Mouse (Mus musculus) CH12.LX (cell line): ENCODE data around the gene Usp5. TPM values are rescaled to one million over a fixed set of nuclear protein-coding genes. Genes with fewer than 3 reads are reported as not detected.
A peak's percentile ranks its signal among the peaks of the same experiment; 100 is the strongest.
"Not testable (repeated sequence)": the region's sequence is repeated elsewhere in the genome, so short reads cannot be mapped to it uniquely, and the experiment has no call there.

ENCODE experiments used
- DNase-seq: peaks from one replicate; pipeline ENCODE4 v3.0.0-alpha.2; 2013; ENCODE audit errors: extremely low read depth
- H3K27ac ChIP-seq: 2 replicates; pipeline ENCODE4 v1.5.1; 2012; ENCODE audit warnings: low read depth, mild to moderate bottlenecking, control low read depth, moderate library complexity; ENCODE audit not compliant: insufficient read depth
- H3K27me3 ChIP-seq: replicated peaks from 2 replicates; pipeline ENCODE3; 2012; ENCODE audit warnings: inconsistent platforms
- H3K36me3 ChIP-seq, 2 experiments: replicated peaks in 1 of 2; 2 replicates each; pipeline versions ENCODE3 to v1.6.1; 2012; ENCODE audit warnings: inconsistent platforms in 1 of 2, low read length in 1 of 2, mild to moderate bottlenecking in 1 of 2, mixed read lengths in 1 of 2, moderate library complexity in 1 of 2; ENCODE audit not compliant: control insufficient read depth in 1 of 2, insufficient read depth in 1 of 2
- H3K4me1 ChIP-seq, 2 experiments: 2 replicates each; pipeline ENCODE4 v1.6.1; 2012; ENCODE audit warnings: inconsistent platforms in 1 of 2, moderate library complexity in 1 of 2; ENCODE audit not compliant: insufficient read depth in 2 of 2, control insufficient read depth in 1 of 2
- H3K4me2 ChIP-seq: 2 replicates; pipeline ENCODE4 v1.6.1; 2012; ENCODE audit warnings: low read depth, mild to moderate bottlenecking, control low read depth; ENCODE audit not compliant: poor library complexity, insufficient read depth, severe bottlenecking
- H3K4me3 ChIP-seq, 3 experiments: fragments of 150-350 bp in 1 of 3; sonication (generic) in 1 of 3; replicated peaks in 1 of 3; 2 replicates each; pipeline versions ENCODE3 to v1.5.1; 2011 to 2012; ENCODE audit warnings: low read depth in 2 of 3, low read length in 2 of 3, mild to moderate bottlenecking in 2 of 3, moderate library complexity in 2 of 3, control low read depth in 1 of 3, improper control_type of control experiment in 1 of 3, inconsistent platforms in 1 of 3, mixed read lengths in 1 of 3; ENCODE audit not compliant: poor library complexity in 1 of 3
- H3K79me2 ChIP-seq: replicated peaks from 2 replicates; pipeline ENCODE4 v1.6.1; 2012; ENCODE audit warnings: mild to moderate bottlenecking, moderate library complexity; ENCODE audit not compliant: control insufficient read depth, poor library complexity, insufficient read depth, severe bottlenecking; ENCODE audit errors: extremely low read depth
- H3K9ac ChIP-seq: 2 replicates; pipeline ENCODE4 v1.6.1; 2012; ENCODE audit warnings: low read depth, mild to moderate bottlenecking, control low read depth, moderate library complexity; ENCODE audit not compliant: insufficient read depth
- H3K9me3 ChIP-seq: replicated peaks from 2 replicates; pipeline ENCODE3; 2012; ENCODE audit warnings: low read length, inconsistent platforms, mixed read lengths
- BHLHE40 ChIP-seq: IDR thresholded peaks from 2 replicates; pipeline ENCODE4 v1.6.1; 2011; ENCODE audit warnings: mild to moderate bottlenecking, low read depth, low read length, improper control_type of control experiment
- CHD2 ChIP-seq: IDR thresholded peaks from 2 replicates; pipeline ENCODE4 v1.6.1; 2011; ENCODE audit warnings: low read length, improper control_type of control experiment
- CTCF ChIP-seq, 2 experiments: IDR thresholded peaks in 1 of 2; conservative IDR thresholded peaks in 1 of 2; 2 replicates each; pipeline ENCODE4 v1.5.1; 2011 to 2012; ENCODE audit warnings: low read depth in 2 of 2, low read length in 2 of 2, improper control_type of control experiment in 1 of 2, inconsistent platforms in 1 of 2, mild to moderate bottlenecking in 1 of 2, moderate library complexity in 1 of 2
- IRF4 ChIP-seq: IDR thresholded peaks from 2 replicates; pipeline ENCODE4 v1.6.1; 2014; ENCODE audit warnings: low read depth, mild to moderate bottlenecking, inconsistent platforms, low read length, improper control_type of control experiment
- MYC ChIP-seq: IDR thresholded peaks from 2 replicates; pipeline ENCODE4 v1.6.1; 2011; ENCODE audit warnings: low read depth, mild to moderate bottlenecking, improper control_type of control experiment, low read length
- POLR2AphosphoS2 ChIP-seq: IDR thresholded peaks from 2 replicates; pipeline ENCODE4 v1.6.1; 2011; ENCODE audit warnings: low read depth, low read length, improper control_type of control experiment
- RAD21 ChIP-seq: IDR thresholded peaks from 2 replicates; pipeline ENCODE4 v1.6.1; 2011; ENCODE audit warnings: low read depth, mild to moderate bottlenecking, low read length, improper control_type of control experiment, moderate library complexity
- SMC3 ChIP-seq: IDR thresholded peaks from 2 replicates; pipeline ENCODE4 v1.6.1; 2011; ENCODE audit warnings: low read depth, low read length, improper control_type of control experiment
- TBP ChIP-seq: conservative IDR thresholded peaks from 2 replicates; pipeline ENCODE4 v1.6.1; 2011; ENCODE audit warnings: low read depth, low read length, improper control_type of control experiment
- TCF12 ChIP-seq: IDR thresholded peaks from 2 replicates; pipeline ENCODE4 v1.6.1; 2014; ENCODE audit warnings: low read depth, mild to moderate bottlenecking, inconsistent platforms, low read length, improper control_type of control experiment
- ZNF384 ChIP-seq: IDR thresholded peaks from 2 replicates; pipeline ENCODE4 v1.6.1; 2012; ENCODE audit warnings: low read depth, low read length, improper control_type of control experiment, inconsistent platforms
- dilution Hi-C: fragments of 300-500 bp; cut with MboI; formaldehyde crosslinking; loops from 2 replicates; pipeline ENCODE4 v1.14.3; 2020; ENCODE audit warnings: low sequenced_read_pairs; ENCODE audit not compliant: extremely low pct_unique_long_range_greater_than_20kb, extremely low pct_ligation_motif_present
- in situ Hi-C: fragments of 300-500 bp; cut with MboI; formaldehyde crosslinking; loops from 3 replicates; pipeline ENCODE4 v1.14.3; 2019; ENCODE audit warnings: low sequenced_read_pairs, low pct_ligation_motif_present, low pct_unique_long_range_greater_than_20kb, mixed read lengths
- polyA plus RNA-seq: library from polyadenylated mRNA; unstranded; fragments of >175 nt; gene quantifications from 2 replicates; pipeline ENCODE4 v1.2.1, GENCODE M21; 2012; ENCODE audit warnings: low read depth; ENCODE audit not compliant: insufficient read length
- total RNA-seq, 2 experiments: library from RNA; depleted of rRNA; stranded (reverse); fragments of 300-350 nt in 1 of 2; fragments of >200 nt in 1 of 2; gene quantifications; 2 replicates each; pipeline ENCODE4 v1.2.3; 2012 to 2014

Gene Usp5
- total and polyA plus RNA-seq, 3 experiments: 79.8 to 107 (median 103) TPM

GRCm38 (mm10) chr6:124803061-124803460, 26.2 kb downstream of the Usp5 start:
- in situ Hi-C loops (no loop called here), dilution Hi-C loops (no loop called here)
- Histone ChIP-seq H3K27me3 (no peaks in the 10 kb centered on the region), H3K4me2 (no peak overlapping the region), H3K9ac (no peak overlapping the region), H3K4me1 (peaks cover 3 to 19% of the 10 kb centered on the region in 2 experiments; a peak in 2 of 4 replicates), H3K4me3 (no peak overlapping the region), H3K27ac (no peak overlapping the region), H3K9me3 (peaks cover 4% of the 10 kb centered on the region), H3K79me2 (no peaks in the 10 kb centered on the region), H3K36me3 (peaks cover 0 to 8% of the 10 kb centered on the region in 2 experiments)
- no peak for DNase-seq
- TF ChIP-seq ZNF384 (0 out of 2 replicates have a peak, but pooled peaks have one; percentile 5), RAD21 (peak; percentile 3), CTCF (conservative IDR thresholded peaks at IDR 0.05 in 1 of 2, IDR thresholded peaks at IDR 0.05 in 1 of 2; ENCODE audit: low read depth in 2 of 2, low read length in 2 of 2) (peak in 1 of 2 experiments; percentile 16; a peak in 1 of 4 replicates), SMC3 (no peak)

- H3K36me3 ChIP-seq, H3K9ac ChIP-seq, dilution Hi-C loops, H3K27me3 ChIP-seq, in situ Hi-C loops, H3K79me2 ChIP-seq, H3K9me3 ChIP-seq, H3K4me3 ChIP-seq: not testable (repeated sequence)
- Histone ChIP-seq H3K27ac (peak overlapping the region; percentile 42), H3K4me1 (peaks cover 3 to 19% of the 10 kb centered on the region in 2 experiments; a peak in 2 of 4 replicates), H3K4me2 (peak overlapping the region; percentile 54)
- DNase-seq: peak; percentile 49
- peak; percentile 29; the same call in 1 of the 2 replicates for TF ChIP-seq IRF4
- 0 out of 2 replicates have a peak, but pooled peaks have one; percentile 16 for TF ChIP-seq TBP
- peak; percentile 36; the same call in 1 of the 2 replicates for TF ChIP-seq CHD2
- 0 out of 2 replicates have a peak, but pooled peaks have one; percentile 34 for TF ChIP-seq MYC
- 0 out of 2 replicates have a peak, but pooled peaks have one; percentile 18 for TF ChIP-seq TCF12
- TF ChIP-seq BHLHE40: peak; percentile 43; the same call in 1 of the 2 replicates
Observed at GRCm38 (mm10) chr6:124802400-124802799, 26.9 kb downstream of the Usp5 start.

- TF ChIP-seq POLR2AphosphoS2: peak; percentile 76; the same call in 1 of the 2 replicates
- no peak for TF ChIP-seq TCF12
- TF ChIP-seq CHD2: no peak
- Histone ChIP-seq H3K4me3 (no peak overlapping the region), H3K27ac (no peak overlapping the region), H3K4me2 (no peak overlapping the region), H3K27me3 (no peaks in the 10 kb centered on the region), H3K79me2 (no peaks in the 10 kb centered on the region), H3K4me1 (no peaks in the 10 kb centered on the region), H3K36me3 (peaks cover 0 to 2% of the 10 kb centered on the region in 2 experiments), H3K9ac (no peak overlapping the region), H3K9me3 (no peaks in the 10 kb centered on the region)
- in situ Hi-C loops: no loop called here
- dilution Hi-C loops: no loop called here
- no peak for DNase-seq
Observed at GRCm38 (mm10) chr6:124796200-124796599, 33.1 kb downstream of the Usp5 start.
